ENCODE assay signal across 10 mouse cellular contexts in the genomic region with DNA sequence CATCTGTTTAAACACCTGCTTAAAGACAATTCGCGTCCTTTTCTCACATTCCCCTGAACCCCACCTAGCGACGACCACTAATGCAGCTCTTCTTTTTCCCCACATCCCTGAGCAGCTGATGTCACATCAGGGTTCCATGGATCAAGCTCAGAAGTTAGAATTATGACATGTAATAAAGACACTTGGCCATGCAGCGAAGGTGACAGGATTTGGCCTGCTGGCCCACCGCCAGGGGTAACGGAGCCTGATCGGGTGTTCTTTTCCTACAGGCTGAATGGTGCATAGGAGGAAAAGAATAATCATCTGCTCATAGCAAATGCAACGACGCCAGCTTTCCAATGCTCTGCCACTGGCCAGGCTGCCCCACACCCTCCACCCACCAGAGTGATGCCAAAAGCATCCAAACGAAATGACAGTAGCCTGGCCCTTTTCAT.
DNase-seq lines count a peak whose midpoint lies in the region; ATAC-seq lines count a peak whose summit lies in the region.
"Had no signal": no experiment of that assay in that cellular context is flagged by ENCODE, and none has a peak within 500 bp of the region (broad histone marks: within the 10 kb centered on the region; RNA-seq: fewer than 3 reads in every experiment).

No protein-coding gene starts in this region.

- intact Hi-C loops in heart, postnatal 36 days (cut with DNase I): loop anchor here (5.0 kb wide), 1 partner anchor 161 kb away; no protein-coding TSS in a partner anchor
- intact Hi-C loops in gastrocnemius, postnatal 36 days (cut with DNase I): no loop called here

- peak overlapping the region; percentile 29 for H3K4me2 ChIP-seq in neural tube, embryonic 13.5 days
- H3K4me2 ChIP-seq: liver, embryonic 13.5 days had no signal

- ATAC-seq in neural tube, embryonic 13.5 days (ENCODE audit: low read depth): peak; percentile 28

- no peaks in the 10 kb centered on the region for H3K9me3 ChIP-seq in neural tube, embryonic 13.5 days
- H3K9me3 ChIP-seq: liver, embryonic 13.5 days had no signal

- no peak overlapping the region for H3K4me3 ChIP-seq in neural tube, embryonic 13.5 days
- H3K4me3 ChIP-seq: liver, embryonic 13.5 days had no signal

- no peaks in the 10 kb centered on the region for H3K36me3 ChIP-seq in neural tube, embryonic 13.5 days
- H3K36me3 ChIP-seq: liver, embryonic 13.5 days had no signal

- 26% methylated on average over 11 of the region's 11 CpGs for WGBS in neural tube, embryonic 13.5 days

- peak; percentile 43 for DNase-seq in heart, postnatal 4 days
- DNase-seq in heart, postnatal 36 days: no peak
- peak; percentile 57 for DNase-seq in right cerebral cortex, postnatal 4 days
- DNase-seq in right cerebral cortex, postnatal 25 days: no peak
- DNase-seq in gastrocnemius, postnatal 36 days: peak; percentile 22 to 45
- DNase-seq in frontal cortex, postnatal 25 days (ENCODE audit: low spot score in 2 of 2): no peak
- DNase-seq in T-cell, adult 2 months (ENCODE audit: low spot score): no peak
- DNase-seq: embryo, embryonic 11 days; liver, embryonic 13.5 days had no signal

- H3K27me3 ChIP-seq in neural tube, embryonic 13.5 days: no peaks in the 10 kb centered on the region
- H3K27me3 ChIP-seq: liver, embryonic 13.5 days had no signal

- peak overlapping the region; percentile 84 for H3K27ac ChIP-seq in neural tube, embryonic 13.5 days (replicated peaks)
- H3K27ac ChIP-seq: liver, embryonic 13.5 days had no signal

- H3K9ac ChIP-seq in neural tube, embryonic 13.5 days: peak overlapping the region; percentile 53
- H3K9ac ChIP-seq: liver, embryonic 13.5 days had no signal

- H3K4me1 ChIP-seq in neural tube, embryonic 13.5 days (replicated peaks): peaks cover 68% of the 10 kb centered on the region
- H3K4me1 ChIP-seq: liver, embryonic 13.5 days had no signal

Comparison
In these comparisons a context has a peak if more than half of its experiments do, and no peak if none do; other contexts are left out.
1. DNase-seq: peak in heart, postnatal 4 days (single experiment), right cerebral cortex, postnatal 4 days (single experiment) and gastrocnemius, postnatal 36 days (2 of 2); none in heart, postnatal 36 days (0 of 2), right cerebral cortex, postnatal 25 days (single experiment), frontal cortex, postnatal 25 days (0 of 2) and T-cell, adult 2 months (single experiment).